Mouse (Mus musculus) hindbrain, embryonic 15.5 days (tissue): ENCODE results near the gene Slc22a2. TPM values are rescaled to one million over a fixed set of nuclear protein-coding genes. Genes with fewer than 3 reads are reported as not detected.
"Not testable (repeated sequence)": the region's sequence is repeated elsewhere in the genome, so short reads cannot be mapped to it uniquely, and the experiment has no call there.

Source experiments
- ATAC-seq: fragments of 200-750 bp; cut with Nextera tagmentation; 2 replicates; pipeline ENCODE4 v1.8.0; 2017; ENCODE audit warnings: low read depth, moderate number of reproducible peaks, moderate TSS enrichment; ENCODE audit not compliant: low FRiP score
- H3K27ac ChIP-seq: fragments of 300-500 bp; sonication (generic); replicated peaks from 2 replicates; pipeline ENCODE4 v1.5.1; 2015; ENCODE audit warnings: mild to moderate bottlenecking, inconsistent platforms
- H3K27me3 ChIP-seq: fragments of 300-500 bp; sonication (generic); 2 replicates; pipeline ENCODE4 v1.6.1; 2015; ENCODE audit warnings: control low read depth, inconsistent platforms
- H3K36me3 ChIP-seq: fragments of 300-500 bp; sonication (generic); 2 replicates; pipeline ENCODE4 v1.6.1; 2015; ENCODE audit warnings: control low read depth, inconsistent platforms
- H3K4me1 ChIP-seq: fragments of 300-500 bp; sonication (generic); replicated peaks from 2 replicates; pipeline ENCODE4 v1.6.1; 2015; ENCODE audit warnings: control low read depth, inconsistent platforms
- H3K4me2 ChIP-seq: fragments of 300-500 bp; sonication (generic); 2 replicates; pipeline ENCODE4 v1.6.1; 2015; ENCODE audit warnings: moderate library complexity, mild to moderate bottlenecking, inconsistent platforms
- H3K4me3 ChIP-seq: fragments of 300-500 bp; sonication (generic); 2 replicates; pipeline ENCODE4 v1.5.1; 2015; ENCODE audit warnings: mild to moderate bottlenecking, inconsistent platforms
- H3K9ac ChIP-seq: fragments of 300-500 bp; sonication (generic); 2 replicates; pipeline ENCODE4 v1.6.1; 2015; ENCODE audit warnings: inconsistent platforms
- H3K9me3 ChIP-seq: fragments of 300-500 bp; sonication (generic); 2 replicates; pipeline ENCODE4 v1.6.1; 2016; ENCODE audit warnings: control low read depth, inconsistent platforms
- WGBS: fragments of 180-500 bp; shearing (Covaris S2); methylation state at CpG from one replicate; pipeline ENCODE4 v1.1.7; 2015; 5-methylcytosine and 5-hydroxymethylcytosine counted together
- polyA plus RNA-seq: library from polyadenylated mRNA; unstranded; fragments of >200 nt; fragmentation: Nextera tagmentation; extraction: Ambion mirVana; gene quantifications from 2 replicates; pipeline ENCODE4 v1.2.1, GENCODE M21; 2015

Gene Slc22a2
- polyA plus RNA-seq, 1 experiment from 2014 or later, result 1.5 TPM

- Histone ChIP-seq H3K27me3 (no peaks in the 10 kb centered on the region), H3K4me2 (no peak overlapping the region), H3K4me1 (no peaks in the 10 kb centered on the region), H3K4me3 (no peak overlapping the region), H3K36me3 (no peaks in the 10 kb centered on the region), H3K27ac (no peak overlapping the region), H3K9me3 (no peaks in the 10 kb centered on the region), H3K9ac (no peak overlapping the region)
- 87% methylated on average over 5 of the region's 5 CpGs for WGBS
- no peak for ATAC-seq
Measured at GRCm38 (mm10) chr17:12671029-12671605, 87.2 kb downstream of the Slc22a2 start.

- Histone ChIP-seq H3K27me3 (no peaks in the 10 kb centered on the region), H3K36me3 (no peaks in the 10 kb centered on the region), H3K4me1 (no peaks in the 10 kb centered on the region), H3K27ac (no peak overlapping the region), H3K9ac (no peak overlapping the region), H3K9me3 (no peaks in the 10 kb centered on the region), H3K4me3 (no peak overlapping the region), H3K4me2 (no peak overlapping the region)
- WGBS, result 84% methylated on average over 7 of the region's 7 CpGs
- ATAC-seq, result no peak
Measured at GRCm38 (mm10) chr17:12672285-12672790, 88.4 kb downstream of the Slc22a2 start.

DNA sequence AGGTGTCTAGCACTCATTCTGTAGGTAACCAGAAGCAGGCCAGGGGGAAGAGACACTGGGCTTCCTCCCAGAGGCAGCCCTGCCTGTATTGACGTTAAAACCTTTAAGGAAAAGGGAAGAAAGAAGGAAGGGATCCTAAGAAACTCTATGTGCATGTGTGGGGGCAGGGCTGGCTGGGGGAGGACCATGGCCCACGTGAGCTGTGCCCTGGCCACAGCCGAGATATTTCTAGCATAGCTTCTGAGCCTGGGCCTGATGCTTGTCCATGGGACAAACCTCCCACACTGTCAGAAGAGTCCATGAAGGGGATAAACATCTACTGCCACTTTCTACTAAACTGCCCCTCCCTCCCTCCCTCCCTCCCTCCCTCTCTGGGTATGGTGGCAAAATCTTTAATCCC lies 89.9 kb downstream of the Slc22a2 start:
- H3K4me2 ChIP-seq, result no peak overlapping the region
- H3K27ac ChIP-seq, result no peak overlapping the region
- no peaks in the 10 kb centered on the region for H3K27me3 ChIP-seq
- H3K9me3 ChIP-seq, result no peaks in the 10 kb centered on the region
- H3K36me3 ChIP-seq, result no peaks in the 10 kb centered on the region
- no peak for ATAC-seq
- WGBS, result 75% methylated on average over 3 of the region's 3 CpGs
- no peak overlapping the region for H3K9ac ChIP-seq
- no peaks in the 10 kb centered on the region for H3K4me1 ChIP-seq
- H3K4me3 ChIP-seq, result no peak overlapping the region

- not testable (repeated sequence) for ATAC-seq
Measured at GRCm38 (mm10) chr17:12674980-12675379, 91.0 kb downstream of the Slc22a2 start.

DNA sequence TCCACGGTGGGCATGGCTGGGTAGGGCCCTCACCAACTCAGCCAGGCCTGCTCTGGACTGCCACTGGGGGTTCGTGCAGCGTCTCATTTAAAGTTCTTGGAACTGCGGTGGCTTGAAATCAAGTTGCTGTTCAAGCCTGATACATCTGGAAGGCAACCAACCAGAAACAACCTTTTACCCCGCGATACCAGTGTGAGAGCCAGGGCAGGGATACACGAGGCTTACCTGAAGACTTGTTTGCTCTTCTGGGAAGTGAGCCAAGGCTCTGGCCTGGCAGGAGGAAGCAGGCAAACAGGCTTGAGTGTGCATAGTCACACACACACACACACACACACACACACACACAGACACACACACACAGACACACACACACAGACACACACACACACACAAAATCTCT lies 91.7 kb downstream of the Slc22a2 start, which contains the start of gene Slc22a1:
Gene Slc22a1, minus strand, starts transcription at position 184 of the 400 bp plus-strand sequence.
- no peak for ATAC-seq

More at GRCm38 (mm10) chr17:12674980-12675379, 91.0 kb downstream of the Slc22a2 start:
- H3K27me3 ChIP-seq, H3K9ac ChIP-seq, H3K27ac ChIP-seq, H3K9me3 ChIP-seq, H3K4me2 ChIP-seq, H3K36me3 ChIP-seq, H3K4me1 ChIP-seq, H3K4me3 ChIP-seq: not testable (repeated sequence)
- 97% methylated on average over 7 of the region's 7 CpGs for WGBS

GRCm38 (mm10) chr17:12677139-12677538 lies 93.2 kb downstream of the Slc22a2 start:
- Histone ChIP-seq H3K9me3 (no peaks in the 10 kb centered on the region), H3K36me3 (no peaks in the 10 kb centered on the region), H3K27ac (no peak overlapping the region), H3K4me1 (no peaks in the 10 kb centered on the region), H3K27me3 (no peaks in the 10 kb centered on the region), H3K4me2 (no peak overlapping the region), H3K4me3 (no peak overlapping the region), H3K9ac (no peak overlapping the region)
- no peak for ATAC-seq

More for the DNA sequence above, 91.7 kb downstream of the Slc22a2 start, which contains the start of gene Slc22a1:
- Histone ChIP-seq H3K4me3 (no peak within 1 kb of the TSS), H3K4me1 (no peaks in the 10 kb centered on the region), H3K27me3 (no peaks in the 10 kb centered on the region), H3K36me3 (no peaks in the 10 kb centered on the region), H3K9ac (no peak within 1 kb of the TSS), H3K27ac (no peak within 1 kb of the TSS), H3K9me3 (no peaks in the 10 kb centered on the region), H3K4me2 (no peak within 1 kb of the TSS)
- WGBS, result 88% methylated on average over 7 of the region's 7 CpGs

Other genes starting within 250 kb of the Slc22a2 start
- gene Plg, start 205.5 kb upstream of the Slc22a2 start, polyA plus RNA-seq, result 0.12 TPM in 1 of 2 replicates, not detected in the other
- gene Slc22a3, start 76.4 kb upstream of the Slc22a2 start, polyA plus RNA-seq, result 1.1 and 1.7 TPM in 2 replicates
- gene Slc22a1, start 91.7 kb downstream of the Slc22a2 start, polyA plus RNA-seq, result not detected in 2 replicates
- 9.1 and 10.2 TPM in 2 replicates for gene Igf2r, start 185.5 kb downstream of the Slc22a2 start, polyA plus RNA-seq